Mouse (Mus musculus): ENCODE data around the gene Plekho1.

Gene Plekho1

GRCm38 (mm10) chr3:96008463-96008862 lies 12.7 kb upstream of the Plekho1 start:
- in situ Hi-C loops (cut with MseI, MboI) = no loop called here

DNA sequence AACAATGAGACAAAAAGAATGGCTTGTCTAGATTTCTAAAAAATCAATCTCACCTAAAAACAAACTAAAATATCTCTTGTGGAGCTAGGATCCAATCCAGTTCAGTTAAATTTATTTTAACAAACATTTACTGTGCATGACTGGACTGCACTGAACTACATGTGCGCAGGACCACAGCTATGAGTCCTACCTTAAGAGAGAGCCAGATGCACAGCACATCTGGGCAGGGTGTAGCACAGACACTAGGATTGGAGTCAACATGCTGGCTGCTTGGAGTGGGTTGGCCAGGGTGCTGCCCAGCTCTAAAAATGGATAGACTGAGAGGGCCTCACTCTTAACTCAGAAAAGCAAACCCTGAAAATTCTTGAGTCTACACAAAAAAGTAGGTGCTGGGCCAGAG lies 5.8 kb upstream of the Plekho1 start:
- in situ Hi-C loops (cut with MseI, MboI) = no loop called here

DNA sequence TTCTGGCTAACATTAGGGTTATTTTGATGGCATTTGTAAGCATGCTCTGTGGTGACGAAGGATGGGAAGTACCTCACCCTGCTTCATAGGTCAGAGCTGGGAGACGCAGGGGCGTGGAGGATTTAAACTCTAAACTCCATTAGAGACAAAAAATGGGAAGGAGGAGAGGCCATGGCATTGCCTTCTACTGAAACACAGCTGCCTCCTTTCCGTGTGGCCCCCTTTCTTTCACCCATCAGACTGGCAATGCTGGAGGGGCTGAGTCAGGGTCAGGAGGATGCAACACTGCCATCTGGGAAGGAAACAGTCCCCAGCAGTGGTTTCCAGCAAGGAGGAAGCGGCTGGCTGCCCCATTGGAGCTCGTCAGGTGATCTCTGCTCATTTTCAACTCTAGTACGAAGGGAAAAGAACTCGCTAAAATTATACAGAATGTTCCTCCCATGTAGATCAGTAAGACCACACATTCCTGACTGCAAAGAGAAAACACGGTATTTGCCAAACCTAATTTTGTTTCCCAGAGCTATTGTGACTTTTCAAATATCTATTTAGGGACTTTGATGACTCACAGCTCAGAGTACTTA lies 5.2 kb upstream of the Plekho1 start:
- in situ Hi-C loops (cut with MseI, MboI) = no loop called here

DNA sequence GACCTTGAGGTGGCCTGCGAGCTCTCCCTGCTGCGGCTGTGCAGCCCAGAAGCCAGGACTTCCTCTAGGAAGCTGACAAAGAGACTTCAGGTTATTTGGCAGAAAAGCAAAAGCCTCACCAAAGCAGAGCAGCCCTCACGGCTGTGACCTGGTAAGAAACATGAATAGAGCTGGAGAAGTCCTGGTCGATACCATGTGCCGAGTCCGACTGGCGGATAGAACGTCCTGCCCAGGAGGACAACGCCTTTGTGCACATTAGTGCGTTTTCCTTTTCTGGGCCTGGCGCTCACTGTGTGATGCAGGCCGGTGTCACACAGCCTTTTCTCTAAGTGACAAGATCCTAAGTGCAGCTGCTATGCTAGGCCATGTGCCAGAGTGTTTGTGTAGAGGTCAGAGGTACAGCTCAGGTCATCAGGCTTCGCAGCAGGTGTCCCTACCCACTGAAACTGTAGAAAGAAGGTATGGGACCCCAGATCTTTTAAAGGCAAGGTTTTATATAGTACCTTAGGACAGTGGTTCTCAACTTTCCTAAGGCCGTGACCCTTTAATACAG lies 4.4 kb upstream of the Plekho1 start:
- in situ Hi-C loops (cut with MseI, MboI) = no loop called here

- in situ Hi-C loops (cut with MseI, MboI) = no loop called here
Observed at GRCm38 (mm10) chr3:95999308-96000079, 3.7 kb upstream of the Plekho1 start.

DNA sequence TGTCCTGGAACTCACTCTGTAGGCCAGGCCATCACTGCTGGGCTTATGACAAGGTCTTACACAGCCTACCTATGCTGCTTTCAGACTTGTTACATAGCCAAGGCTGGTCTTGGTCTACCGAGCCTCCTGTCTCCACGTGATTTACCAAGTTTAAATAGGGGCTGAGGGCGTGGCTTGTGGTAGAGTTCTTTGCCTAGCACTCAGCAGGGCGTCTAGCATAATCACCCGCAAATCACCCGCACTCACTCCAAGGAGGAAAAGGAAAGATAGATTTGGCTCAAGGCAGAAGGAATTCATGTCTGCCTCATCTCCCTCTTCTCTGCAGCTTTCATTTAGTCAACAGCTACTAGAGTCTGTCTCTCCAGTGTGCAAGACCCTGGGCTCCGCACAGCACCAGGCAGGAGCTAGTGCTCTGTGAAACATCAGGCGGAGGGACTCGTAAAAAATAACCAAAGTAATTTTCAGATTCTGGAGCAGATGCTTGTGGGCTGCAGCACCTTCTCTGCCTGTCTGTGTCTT lies 1.5 kb upstream of the Plekho1 start:
- in situ Hi-C loops (cut with MseI, MboI) = no loop called here

- in situ Hi-C loops (cut with MseI, MboI) = no loop called here
Observed at GRCm38 (mm10) chr3:95996451-95997073, 761 bp upstream of the Plekho1 start.

DNA sequence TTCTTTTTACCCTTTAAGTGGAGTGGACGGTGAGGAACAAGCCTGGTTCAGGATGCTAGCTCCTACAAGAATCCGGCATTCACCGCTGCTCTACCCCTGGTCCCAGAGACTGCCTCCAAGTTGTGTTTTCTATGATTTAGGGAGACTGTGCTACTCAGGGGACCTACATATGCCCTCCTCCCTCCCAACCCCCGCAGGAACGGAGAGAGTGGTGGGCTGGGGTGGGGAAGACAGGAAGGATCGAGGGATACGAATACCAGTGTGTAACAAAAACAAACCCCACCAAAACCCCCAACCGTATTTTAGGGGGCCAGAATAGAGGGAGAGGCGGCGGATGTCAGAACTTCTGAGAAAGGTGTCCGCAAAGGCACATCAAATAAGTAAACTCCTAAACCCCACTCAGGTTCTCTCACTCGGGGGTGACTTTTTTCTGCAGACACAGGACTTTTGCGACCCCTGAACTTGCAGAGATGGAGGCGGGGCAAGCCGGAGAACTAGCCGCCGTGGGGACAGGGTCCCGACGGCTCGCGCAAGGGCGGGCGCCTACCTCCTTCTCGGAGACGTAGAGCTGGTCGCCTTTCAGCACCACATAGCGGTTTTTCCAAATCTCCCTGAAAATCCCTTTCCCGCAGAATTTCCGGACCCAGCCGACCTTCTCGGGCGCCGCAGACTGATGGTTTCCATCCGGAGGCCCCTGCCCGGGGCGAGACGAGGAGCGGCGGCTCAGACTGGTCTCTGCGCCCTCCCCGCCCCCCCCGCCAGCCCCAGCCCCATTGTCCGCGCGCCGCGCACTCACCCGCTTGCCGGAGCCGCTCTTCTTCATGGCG lies 613 bp downstream of the Plekho1 start:
- in situ Hi-C loops (cut with MseI, MboI) = no loop called here

GRCm38 (mm10) chr3:95994381-95994846 lies 1.4 kb downstream of the Plekho1 start:
- in situ Hi-C loops (cut with MseI, MboI) = no loop called here

- in situ Hi-C loops (cut with MseI, MboI) = no loop called here
Observed at GRCm38 (mm10) chr3:95993881-95994280, 1.9 kb downstream of the Plekho1 start.

DNA sequence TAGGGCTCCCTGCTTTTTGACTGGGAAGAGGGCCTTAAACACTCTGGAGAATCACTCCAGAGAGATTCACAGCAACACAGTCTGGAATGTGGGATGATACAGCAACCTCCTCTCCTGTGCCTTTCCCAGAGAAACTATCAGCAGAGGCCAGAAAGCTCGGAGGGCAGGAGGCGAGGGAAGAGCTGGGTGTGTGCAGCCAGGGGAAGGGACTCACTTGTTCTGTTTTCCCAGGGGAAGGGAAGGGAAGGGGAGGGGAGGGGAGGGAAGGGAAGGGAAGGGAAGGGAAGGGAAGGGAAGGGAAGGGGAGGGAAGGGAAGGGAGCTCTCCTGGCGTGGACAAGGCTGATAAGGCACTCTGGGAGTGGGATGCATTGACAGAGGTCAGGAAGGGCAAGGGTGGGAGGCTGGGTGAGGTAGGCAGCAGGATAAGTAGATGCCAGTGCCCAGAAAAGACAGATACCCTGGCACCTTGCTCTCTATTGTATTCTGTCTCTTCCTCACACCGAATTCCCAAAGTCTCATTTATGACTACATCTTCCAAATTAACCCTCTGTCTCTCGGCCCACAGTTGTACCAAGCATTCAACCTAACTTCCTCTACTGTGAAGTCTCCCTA lies 2.7 kb downstream of the Plekho1 start:
- in situ Hi-C loops (cut with MseI, MboI) = no loop called here

GRCm38 (mm10) chr3:95990413-95990941 lies 5.3 kb downstream of the Plekho1 start:
- in situ Hi-C loops (cut with MseI, MboI) = no loop called here

DNA sequence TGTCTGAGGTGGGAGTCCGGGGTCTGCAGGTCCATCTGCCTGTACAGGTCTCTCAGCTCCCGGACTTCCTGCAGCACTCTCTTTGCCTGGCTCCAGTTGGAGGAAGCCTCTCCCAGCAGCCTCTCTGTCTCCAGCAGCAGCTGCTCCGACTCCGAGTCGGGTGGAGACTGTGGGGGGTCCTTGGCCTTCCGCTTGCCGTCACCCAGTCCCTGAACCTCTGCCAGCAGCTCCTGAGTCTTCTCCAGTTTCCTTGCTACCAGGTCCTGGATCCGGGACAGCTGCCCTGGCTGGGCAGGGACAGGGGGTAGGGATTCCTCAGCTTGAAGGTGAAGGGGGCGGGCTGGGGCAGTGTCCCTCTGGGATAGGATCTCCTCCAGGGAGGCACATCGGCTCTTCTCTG lies 6.8 kb downstream of the Plekho1 start:
- in situ Hi-C loops (cut with MseI, MboI) = no loop called here

- in situ Hi-C loops (cut with MseI, MboI) = no loop called here
Observed at GRCm38 (mm10) chr3:95988138-95988537, 7.7 kb downstream of the Plekho1 start.

- in situ Hi-C loops (cut with MseI, MboI) = no loop called here
Observed at GRCm38 (mm10) chr3:95987386-95988110, 8.3 kb downstream of the Plekho1 start.

- in situ Hi-C loops (cut with MseI, MboI) = no loop called here
Observed at GRCm38 (mm10) chr3:95986984-95987383, 8.8 kb downstream of the Plekho1 start.

DNA sequence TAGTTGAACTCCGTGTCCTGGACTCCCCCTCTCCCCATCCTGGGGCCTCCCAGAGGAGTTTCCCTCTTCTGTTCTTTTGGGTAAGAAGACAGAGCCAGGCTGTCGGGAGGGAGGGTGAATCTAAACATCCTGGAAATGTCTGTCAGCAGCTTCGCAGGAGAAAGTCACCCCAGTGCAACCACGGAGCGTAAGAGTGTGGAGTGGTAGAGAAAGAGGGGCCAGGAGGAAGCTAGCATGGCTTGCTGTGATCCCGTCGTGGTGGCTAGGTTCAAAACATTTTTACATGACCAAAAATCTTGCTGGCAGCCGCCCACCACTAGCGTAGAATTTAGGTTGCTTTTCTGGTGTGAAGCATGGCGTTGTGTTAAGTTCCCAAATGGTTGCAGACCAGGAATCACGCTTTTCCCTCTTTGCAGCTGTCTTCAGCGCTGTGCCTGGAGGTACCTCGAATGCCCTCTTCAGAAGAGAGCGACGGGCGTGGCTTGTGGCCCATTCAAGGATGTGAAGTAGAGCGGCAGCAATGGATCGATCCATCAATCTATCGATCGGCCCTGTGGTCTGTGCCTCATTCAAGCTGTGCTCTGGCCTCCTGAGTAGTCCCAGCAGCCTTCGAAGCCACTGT lies 9.7 kb downstream of the Plekho1 start:
- in situ Hi-C loops (cut with MseI, MboI) = no loop called here

- in situ Hi-C loops (cut with MseI, MboI) = no loop called here
Observed at GRCm38 (mm10) chr3:95985209-95986000, 10.4 kb downstream of the Plekho1 start.

- in situ Hi-C loops (cut with MseI, MboI) = no loop called here
Observed at GRCm38 (mm10) chr3:95982129-95982528, 13.7 kb downstream of the Plekho1 start.
